Mouse (Mus musculus) liver, adult 2 months (tissue): ENCODE measurements around the gene She.

Experiments
- CTCF ChIP-seq: fragments of 200-500 bp; IDR thresholded peaks from 2 replicates; pipeline ENCODE4 v1.5.1; 2011; ENCODE audit warnings: low read depth, low read length, control low read depth
- POLR2A ChIP-seq: fragments of 200-500 bp; IDR thresholded peaks from 2 replicates; pipeline ENCODE4 v1.6.1; 2011; ENCODE audit warnings: low read length, control low read depth; ENCODE audit not compliant: insufficient read depth; ENCODE audit errors: extremely low read depth

DNA sequence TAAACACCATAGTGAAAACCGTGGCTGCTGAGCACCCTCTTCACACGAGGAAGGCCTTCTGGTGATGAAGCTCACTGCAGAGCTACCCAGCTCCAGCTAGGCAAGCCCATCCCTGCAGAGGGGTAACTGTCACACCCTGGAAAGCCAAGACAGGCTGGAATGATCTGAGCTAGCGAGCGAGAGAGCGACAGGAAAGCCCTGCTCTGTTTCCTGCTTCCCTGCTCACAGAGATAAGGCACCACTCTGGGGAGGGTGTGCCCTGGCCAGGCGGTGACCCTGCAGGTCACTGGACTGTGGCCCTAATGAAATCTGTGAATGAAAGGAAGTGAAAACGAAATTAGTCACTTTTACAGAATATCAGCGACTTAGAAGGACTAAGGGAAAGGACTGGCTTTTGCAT lies 4.2 kb downstream of the She start:
- TF ChIP-seq CTCF = no peak
- no peak for TF ChIP-seq POLR2A
